Mouse (Mus musculus) liver, adult 2 months (tissue): ENCODE results near the gene Fbxo30.
"Not testable (repeated sequence)": the region's sequence is repeated elsewhere in the genome, so short reads cannot be mapped to it uniquely, and the experiment has no call there.

Experiments used
- CTCF ChIP-seq: fragments of 200-500 bp; IDR thresholded peaks from 2 replicates; pipeline ENCODE4 v1.5.1; 2011; ENCODE audit warnings: low read depth, low read length, control low read depth
- POLR2A ChIP-seq: fragments of 200-500 bp; IDR thresholded peaks from 2 replicates; pipeline ENCODE4 v1.6.1; 2011; ENCODE audit warnings: low read length, control low read depth; ENCODE audit not compliant: insufficient read depth; ENCODE audit errors: extremely low read depth

- not testable (repeated sequence) for TF ChIP-seq CTCF, POLR2A
Observed at GRCm38 (mm10) chr10:11317856-11318454, 36.8 kb downstream of the Fbxo30 start.
